Mouse (Mus musculus) erythroblast, embryonic 14.5 days (primary cell): ENCODE data around the gene Ltbp1.

Experiments
- GATA1 ChIP-seq: IDR thresholded peaks from 2 replicates; pipeline ENCODE4 v1.6.1; 2012; ENCODE audit warnings: low read length, inconsistent platforms, mixed read lengths
- TAL1 ChIP-seq: IDR thresholded peaks from 3 replicates; pipeline ENCODE4 v1.6.1; 2012; ENCODE audit warnings: low read length, inconsistent platforms, mixed read lengths

GRCm38 (mm10) chr17:75151800-75152199 lies 146.4 kb downstream of the Ltbp1 start:
- TF ChIP-seq TAL1 (no peak), GATA1 (no peak)
